Mouse (Mus musculus) embryonic facial prominence, embryonic 11.5 days (tissue): ENCODE results near the gene Ccnyl1. TPM values are rescaled to one million over a fixed set of nuclear protein-coding genes. Genes with fewer than 3 reads are reported as not detected.
"Not testable (repeated sequence)": the region's sequence is repeated elsewhere in the genome, so short reads cannot be mapped to it uniquely, and the experiment has no call there.

Experiments used
- ATAC-seq: fragments of 200-750 bp; cut with Nextera tagmentation; replicated peaks from 2 replicates; pipeline ENCODE4 v1.8.0; 2017; ENCODE audit warnings: low read depth; ENCODE audit not compliant: insufficient number of reproducible peaks, low FRiP score, low TSS enrichment
- DNase-seq: peaks from one replicate; pipeline ENCODE4 v3.0.0-alpha.2; 2015; ENCODE audit warnings: low spot score
- H3K27ac ChIP-seq: fragments of 300-500 bp; sonication (generic); replicated peaks from 2 replicates; pipeline ENCODE4 v1.5.1; 2014; ENCODE audit warnings: mild to moderate bottlenecking, low read depth, low read length, control low read depth
- H3K27me3 ChIP-seq: fragments of 300-500 bp; sonication (generic); 2 replicates; pipeline ENCODE4 v1.6.1; 2014; ENCODE audit warnings: mild to moderate bottlenecking, low read length, moderate library complexity, mixed read lengths; ENCODE audit not compliant: control insufficient read depth, insufficient read depth
- H3K36me3 ChIP-seq: fragments of 300-500 bp; sonication (generic); replicated peaks from 2 replicates; pipeline ENCODE4 v1.6.1; 2014; ENCODE audit warnings: low read depth, mild to moderate bottlenecking, low read length, moderate library complexity, mixed read lengths; ENCODE audit not compliant: control insufficient read depth, insufficient read depth
- H3K4me1 ChIP-seq: fragments of 300-500 bp; sonication (generic); 2 replicates; pipeline ENCODE4 v1.6.1; 2014; ENCODE audit warnings: low read length, mixed read lengths; ENCODE audit not compliant: control insufficient read depth, insufficient read depth
- H3K4me2 ChIP-seq: fragments of 300-500 bp; sonication (generic); 2 replicates; pipeline ENCODE4 v1.6.1; 2014; ENCODE audit warnings: low read depth, mild to moderate bottlenecking, control low read depth, low read length, moderate library complexity
- H3K4me3 ChIP-seq: fragments of 300-500 bp; sonication (generic); 2 replicates; pipeline ENCODE4 v1.5.1; 2014; ENCODE audit warnings: low read depth, low read length, control low read depth
- H3K9ac ChIP-seq: fragments of 300-500 bp; sonication (generic); replicated peaks from 2 replicates; pipeline ENCODE4 v1.6.1; 2014; ENCODE audit warnings: mild to moderate bottlenecking, control low read depth, low read length
- H3K9me3 ChIP-seq: fragments of 300-500 bp; sonication (generic); replicated peaks from 2 replicates; pipeline ENCODE4 v1.6.1; 2016; ENCODE audit warnings: mild to moderate bottlenecking, low read length, inconsistent platforms, mixed read lengths; ENCODE audit not compliant: control insufficient read depth
- WGBS: fragments of 180-500 bp; shearing (Covaris S2); extraction: QIAGEN DNeasy Blood & Tissue Kit; methylation state at CpG from one replicate; pipeline ENCODE4 v1.1.7; 2014; 5-methylcytosine and 5-hydroxymethylcytosine counted together
- polyA plus RNA-seq: library from polyadenylated mRNA; unstranded; fragments of >200 nt; fragmentation: Nextera tagmentation; extraction: Ambion mirVana; gene quantifications from 2 replicates; pipeline ENCODE4 v1.2.1, GENCODE M21; 2014

Gene Ccnyl1
- 10.9 and 13.7 TPM in 2 replicates for polyA plus RNA-seq

DNA sequence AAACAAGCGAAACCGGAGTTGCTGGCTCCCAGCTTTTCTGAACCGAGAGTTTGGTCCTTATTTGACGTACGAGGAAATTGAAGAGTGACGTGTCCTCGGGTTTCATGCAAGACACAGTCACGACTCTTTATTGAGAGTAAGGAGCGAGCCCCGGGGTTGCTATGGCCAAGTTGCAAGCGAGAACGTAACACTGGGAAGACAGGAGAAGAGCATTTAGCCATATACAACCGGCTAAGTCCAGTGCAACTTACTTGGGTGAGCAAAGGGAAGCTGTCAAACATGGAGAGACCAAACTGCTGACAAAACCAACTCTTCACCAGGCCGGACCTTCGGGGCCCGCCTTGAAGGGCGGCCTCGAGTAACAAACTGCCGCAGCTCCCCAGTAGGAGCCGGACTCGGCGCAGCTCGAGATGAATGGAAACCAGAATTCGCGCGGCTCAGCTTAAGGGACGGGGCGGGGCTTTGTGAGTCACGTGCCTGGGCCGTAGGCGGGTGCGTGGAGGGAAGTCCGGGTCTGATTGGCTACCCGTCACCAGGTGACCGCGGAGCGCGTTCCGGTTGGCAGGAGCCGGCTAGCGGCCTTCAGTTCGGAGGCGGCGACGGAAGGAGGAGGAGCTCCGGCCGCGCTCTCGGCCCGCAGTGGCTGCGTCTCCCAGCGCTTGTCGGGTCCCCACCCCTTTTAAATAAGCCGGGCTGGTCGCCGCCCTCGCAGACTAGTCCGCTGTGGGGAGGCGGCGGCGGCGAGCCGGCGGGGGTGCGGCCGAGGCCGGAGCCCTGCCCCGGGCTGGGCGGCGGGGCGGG, at the start of gene Ccnyl1:
Gene Ccnyl1 (plus strand): TSS at position 243 of the 801 bp plus-strand sequence.
- Histone ChIP-seq H3K4me3 (peak within 1 kb of the TSS; percentile 86), H3K36me3 (no peaks in the 10 kb centered on the region), H3K9me3 (no peaks in the 10 kb centered on the region), H3K27me3 (no peaks in the 10 kb centered on the region), H3K4me2 (peak within 1 kb of the TSS; percentile 68), H3K4me1 (no peaks in the 10 kb centered on the region; the same call in 1 of the 2 replicates), H3K9ac (peak within 1 kb of the TSS; percentile 78), H3K27ac (peak within 1 kb of the TSS; percentile 45; the same call in 1 of the 2 replicates)
- ATAC-seq (peak; percentile 99), DNase-seq (peak; percentile 99)
- WGBS: under 1% methylated on average over 58 of the region's 71 CpGs

DNA sequence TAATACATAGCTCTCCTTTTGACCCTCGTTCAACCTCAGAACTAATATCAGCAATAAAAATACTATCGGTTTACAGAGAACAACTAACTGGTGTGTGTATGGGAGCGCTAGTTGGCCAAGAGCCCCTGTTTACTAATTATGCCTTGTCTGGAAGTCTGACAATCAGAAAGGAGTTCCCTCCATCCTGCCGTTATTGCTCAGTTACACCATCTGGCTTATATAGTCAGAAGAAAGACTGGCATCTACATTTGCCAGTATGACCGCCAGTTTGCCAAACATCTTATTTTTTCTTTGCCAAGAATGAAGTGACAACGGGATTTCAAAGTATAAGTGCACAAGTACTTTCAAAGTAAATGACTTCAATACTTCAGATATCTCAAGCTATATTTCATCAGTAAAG, 49.2 kb upstream of the Ccnyl1 start:
- H3K4me2 ChIP-seq: no peak overlapping the region

DNA sequence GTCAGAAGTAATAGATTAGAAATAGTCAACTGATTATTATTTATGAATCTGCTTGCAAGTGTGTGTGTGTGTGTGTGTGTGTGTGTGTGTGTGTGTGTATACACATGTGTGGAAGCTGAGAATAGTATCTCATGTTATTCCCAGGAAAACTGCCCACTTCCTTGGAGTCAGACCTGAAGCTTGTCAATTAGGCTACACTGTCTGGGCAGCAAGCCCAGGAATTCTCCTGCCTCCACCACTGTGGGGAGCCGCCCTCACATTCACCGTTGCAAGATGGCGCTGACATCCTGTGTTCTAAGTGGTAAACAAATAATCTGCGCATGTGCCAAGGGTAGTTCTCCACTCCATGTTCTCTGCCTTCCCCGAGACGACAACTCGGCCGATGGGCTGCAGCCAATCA, 47.7 kb upstream of the Ccnyl1 start:
- not testable (repeated sequence) for H3K9ac ChIP-seq, DNase-seq, H3K4me2 ChIP-seq, H3K4me3 ChIP-seq, H3K9me3 ChIP-seq, ATAC-seq, H3K27ac ChIP-seq, H3K36me3 ChIP-seq, H3K4me1 ChIP-seq, H3K27me3 ChIP-seq
- 90% methylated on average over 8 of the region's 8 CpGs for WGBS

More for the DNA sequence above, 49.2 kb upstream of the Ccnyl1 start:
- Histone ChIP-seq H3K36me3 (no peaks in the 10 kb centered on the region), H3K27ac (no peak overlapping the region), H3K27me3 (no peaks in the 10 kb centered on the region), H3K4me1 (no peaks in the 10 kb centered on the region), H3K9me3 (no peaks in the 10 kb centered on the region), H3K9ac (no peak overlapping the region), H3K4me3 (no peak overlapping the region)
- WGBS: 87% methylated on average over 6 of the region's 6 CpGs
- DNase-seq (no peak), ATAC-seq (no peak)

DNA sequence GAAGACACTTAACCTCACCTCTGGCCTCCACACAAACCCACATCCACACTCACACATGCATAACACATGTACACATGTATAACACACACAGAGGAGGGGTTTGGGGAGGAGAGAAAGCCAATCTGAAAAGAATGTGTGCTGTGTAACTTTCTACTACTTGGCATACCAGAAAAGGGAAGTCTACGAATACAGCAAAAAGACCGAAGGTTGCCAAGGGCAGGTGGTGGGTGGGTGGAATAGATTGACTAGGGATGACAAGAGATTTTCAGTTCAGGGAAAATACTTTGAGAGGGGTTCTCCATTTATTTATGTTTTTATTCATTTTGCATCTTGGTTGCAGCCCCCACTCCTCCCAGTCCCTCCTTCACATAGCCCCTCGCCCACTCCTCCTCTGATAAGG, 45.7 kb upstream of the Ccnyl1 start:
- DNase-seq: no peak
- 87% methylated on average over 3 of the region's 3 CpGs for whole genome bisulfite sequencing
- H3K4me1 ChIP-seq: no peaks in the 10 kb centered on the region

DNA sequence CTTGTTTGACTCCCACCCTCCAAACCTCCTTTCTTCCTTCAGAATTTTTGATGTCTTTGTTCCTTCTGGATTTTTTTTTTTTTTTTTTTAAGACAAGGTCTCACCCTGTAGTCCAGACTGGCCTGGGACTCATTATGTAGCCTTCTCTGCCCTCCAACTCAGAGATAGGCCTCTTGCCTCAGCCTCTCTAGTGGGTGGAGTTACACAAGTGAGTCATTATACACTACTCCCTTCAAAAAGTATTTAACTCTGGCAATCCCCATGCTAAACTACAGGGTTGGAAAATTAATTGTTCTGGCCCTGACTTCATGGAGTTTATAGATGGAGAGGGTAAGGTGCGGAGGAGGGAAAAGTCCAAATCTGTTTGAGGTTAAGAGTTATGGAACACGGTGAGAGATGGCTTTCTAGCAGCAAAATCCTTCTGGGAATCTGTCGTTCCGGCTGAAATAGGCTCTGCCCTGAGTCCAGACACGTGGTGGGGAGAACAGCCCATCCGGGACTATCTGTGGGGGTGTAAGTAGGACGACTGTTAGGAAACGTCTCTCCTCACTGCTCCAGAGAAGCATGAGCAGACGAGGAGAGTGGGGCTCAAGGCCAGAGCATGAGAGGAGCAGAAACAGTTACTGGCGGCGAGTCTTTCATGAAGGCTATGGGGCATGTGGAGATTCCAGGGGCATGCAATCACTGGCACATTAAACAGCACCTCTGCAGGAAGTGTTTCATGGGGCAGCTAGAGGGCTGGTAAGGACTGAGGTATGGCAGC, 40.7 kb upstream of the Ccnyl1 start:
- no peaks in the 10 kb centered on the region for H3K27me3 ChIP-seq
- ATAC-seq (no peak), DNase-seq (no peak)
- no peaks in the 10 kb centered on the region for H3K9me3 ChIP-seq
- no peak overlapping the region for H3K4me2 ChIP-seq
- H3K9ac ChIP-seq: no peak overlapping the region
- no peaks in the 10 kb centered on the region for H3K4me1 ChIP-seq
- no peak overlapping the region for H3K27ac ChIP-seq
- WGBS: 75% methylated on average over 11 of the region's 11 CpGs
- no peak overlapping the region for H3K4me3 ChIP-seq
- no peaks in the 10 kb centered on the region for H3K36me3 ChIP-seq

More for the DNA sequence above, 45.7 kb upstream of the Ccnyl1 start:
- H3K4me3 ChIP-seq: no peak overlapping the region
- no peak overlapping the region for H3K4me2 ChIP-seq
- H3K27ac ChIP-seq: no peak overlapping the region
- no peak overlapping the region for H3K9ac ChIP-seq
- no peaks in the 10 kb centered on the region for H3K27me3 ChIP-seq
- no peaks in the 10 kb centered on the region for H3K9me3 ChIP-seq
- H3K36me3 ChIP-seq: no peaks in the 10 kb centered on the region
- ATAC-seq: no peak

DNA sequence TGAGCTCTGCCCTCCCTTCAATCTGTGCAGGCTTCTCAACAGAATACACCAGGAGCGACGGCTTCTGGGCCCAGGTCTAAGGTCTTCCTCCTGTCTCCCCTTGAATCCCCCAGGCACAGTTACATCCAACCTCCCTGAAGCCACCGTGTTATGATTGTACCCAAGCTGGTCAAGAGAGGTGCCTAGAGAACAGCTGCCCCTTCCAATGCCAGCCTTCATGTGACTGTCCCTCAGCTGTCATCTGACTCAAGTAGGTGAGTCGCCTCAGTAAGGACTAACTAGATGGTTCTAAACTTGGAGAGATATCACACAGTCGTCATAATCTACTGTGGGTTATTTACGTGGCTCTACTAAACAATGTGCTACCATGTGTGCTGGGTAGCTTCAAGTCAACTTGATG, 36.6 kb upstream of the Ccnyl1 start:
- DNase-seq: no peak
- H3K27ac ChIP-seq: no peak overlapping the region
- H3K36me3 ChIP-seq: no peaks in the 10 kb centered on the region
- no peaks in the 10 kb centered on the region for H3K4me1 ChIP-seq
- H3K9me3 ChIP-seq: no peaks in the 10 kb centered on the region
- no peak for ATAC-seq
- 88% methylated on average over 6 of the region's 6 CpGs for WGBS
- no peaks in the 10 kb centered on the region for H3K27me3 ChIP-seq
- H3K4me2 ChIP-seq: no peak overlapping the region
- H3K9ac ChIP-seq: no peak overlapping the region
- H3K4me3 ChIP-seq: no peak overlapping the region

DNA sequence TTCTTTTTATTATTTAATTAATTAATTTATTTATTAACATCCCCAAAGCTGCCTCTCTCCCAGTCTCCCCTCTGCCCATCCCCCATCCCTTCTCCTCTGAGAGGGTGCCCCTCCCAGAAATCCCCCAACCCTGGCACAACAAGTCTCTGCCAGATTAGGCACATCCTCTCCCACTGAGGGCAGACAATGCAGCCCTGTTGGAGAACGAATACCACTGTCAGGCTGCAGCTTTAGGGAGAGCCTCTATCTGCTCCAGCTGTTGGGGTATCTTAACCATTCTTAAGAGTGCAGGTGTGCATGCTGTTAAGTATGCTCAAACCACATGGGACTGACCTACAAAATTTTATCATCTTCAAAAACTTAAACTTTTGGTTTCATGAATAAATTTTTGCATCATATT, 34.8 kb upstream of the Ccnyl1 start:
- Histone ChIP-seq H3K9ac (no peak overlapping the region), H3K27ac (no peak overlapping the region), H3K27me3 (no peaks in the 10 kb centered on the region), H3K36me3 (no peaks in the 10 kb centered on the region), H3K4me1 (no peaks in the 10 kb centered on the region), H3K4me2 (no peak overlapping the region), H3K4me3 (no peak overlapping the region), H3K9me3 (no peaks in the 10 kb centered on the region)
- no peak for ATAC-seq
- 9% methylated on average over 1 of the region's 1 CpGs for WGBS
- DNase-seq: no peak
